Mouse (Mus musculus) intestine, embryonic 14.5 days (tissue): ENCODE data around the gene Pgs1. TPM values are rescaled to one million over a fixed set of nuclear protein-coding genes. Genes with fewer than 3 reads are reported as not detected.

ENCODE experiments used
- ATAC-seq: fragments of 200-750 bp; cut with Nextera tagmentation; replicated peaks from 2 replicates; pipeline ENCODE4 v1.8.0; 2017; ENCODE audit warnings: low read depth, moderate number of reproducible peaks, moderate TSS enrichment, moderate library complexity; ENCODE audit not compliant: low FRiP score, low TSS enrichment
- DNase-seq: peaks from one replicate; pipeline ENCODE4 v3.0.0-alpha.2; 2018; ENCODE audit warnings: low spot score
- H3K27ac ChIP-seq: fragments of 300-500 bp; sonication (generic); 2 replicates; pipeline ENCODE4 v1.5.1; 2014; ENCODE audit warnings: low read depth, mild to moderate bottlenecking, control low read depth
- H3K27me3 ChIP-seq: fragments of 300-500 bp; sonication (generic); replicated peaks from 2 replicates; pipeline ENCODE4 v1.6.1; 2014; ENCODE audit warnings: low read length, control low read depth; ENCODE audit not compliant: control insufficient read depth, insufficient read depth
- H3K36me3 ChIP-seq: fragments of 300-500 bp; sonication (generic); 2 replicates; pipeline ENCODE4 v1.6.1; 2014; ENCODE audit warnings: low read length, control low read depth; ENCODE audit not compliant: control insufficient read depth, insufficient read depth
- H3K4me1 ChIP-seq: fragments of 300-500 bp; sonication (generic); replicated peaks from 2 replicates; pipeline ENCODE4 v1.6.1; 2014; ENCODE audit warnings: low read length, control low read depth, mixed read lengths; ENCODE audit not compliant: control insufficient read depth, insufficient read depth
- H3K4me2 ChIP-seq: fragments of 300-500 bp; sonication (generic); 2 replicates; pipeline ENCODE4 v1.6.1; 2014; ENCODE audit warnings: low read length
- H3K4me3 ChIP-seq: fragments of 300-500 bp; sonication (generic); 2 replicates; pipeline ENCODE4 v1.5.1; 2014; ENCODE audit warnings: low read depth, low read length, control low read depth, mixed read lengths
- H3K9ac ChIP-seq: fragments of 300-500 bp; sonication (generic); 2 replicates; pipeline ENCODE4 v1.6.1; 2014; ENCODE audit warnings: mild to moderate bottlenecking, low read length
- H3K9me3 ChIP-seq: fragments of 300-500 bp; sonication (generic); 2 replicates; pipeline ENCODE4 v1.6.1; 2016; ENCODE audit warnings: low read length, control low read depth; ENCODE audit not compliant: control insufficient read depth
- WGBS: fragments of 180-500 bp; shearing (Covaris S2); extraction: QIAGEN DNeasy Blood & Tissue Kit; methylation state at CpG from one replicate; pipeline ENCODE4 v1.1.7; 2014; 5-methylcytosine and 5-hydroxymethylcytosine counted together
- polyA plus RNA-seq: library from polyadenylated mRNA; unstranded; fragments of >200 nt; fragmentation: Nextera tagmentation; extraction: Ambion mirVana; gene quantifications from 2 replicates; pipeline ENCODE4 v1.2.1, GENCODE M21; 2014

Gene Pgs1
- polyA plus RNA-seq, 1 experiment from 2014 or later = 31.6 TPM

- Histone ChIP-seq H3K4me2 (no peak overlapping the region), H3K27me3 (no peaks in the 10 kb centered on the region), H3K36me3 (no peaks in the 10 kb centered on the region), H3K4me3 (no peak overlapping the region), H3K4me1 (no peaks in the 10 kb centered on the region), H3K9me3 (no peaks in the 10 kb centered on the region), H3K9ac (no peak overlapping the region), H3K27ac (no peak overlapping the region)
- no peak for ATAC-seq
- WGBS = 82% methylated on average over 16 of the region's 16 CpGs
- DNase-seq = no peak
Measured at GRCm38 (mm10) chr11:118050174-118050573, 64.1 kb downstream of the Pgs1 start.

GRCm38 (mm10) chr11:118058367-118058766, 72.3 kb downstream of the Pgs1 start:
- H3K4me1 ChIP-seq = no peaks in the 10 kb centered on the region
- no peaks in the 10 kb centered on the region for H3K36me3 ChIP-seq
- no peak overlapping the region for H3K4me2 ChIP-seq
- H3K27ac ChIP-seq = no peak overlapping the region
- no peak for DNase-seq
- no peaks in the 10 kb centered on the region for H3K9me3 ChIP-seq
- H3K27me3 ChIP-seq = no peaks in the 10 kb centered on the region
- ATAC-seq = no peak
- H3K4me3 ChIP-seq = no peak overlapping the region
- H3K9ac ChIP-seq = no peak overlapping the region
- WGBS = 74% methylated on average over 12 of the region's 12 CpGs

- Histone ChIP-seq H3K4me1 (no peaks in the 10 kb centered on the region), H3K36me3 (no peaks in the 10 kb centered on the region), H3K27ac (no peak overlapping the region), H3K4me3 (no peak overlapping the region), H3K27me3 (no peaks in the 10 kb centered on the region), H3K4me2 (no peak overlapping the region), H3K9ac (no peak overlapping the region), H3K9me3 (no peaks in the 10 kb centered on the region)
- DNase-seq (no peak), ATAC-seq (no peak)
- WGBS = 62% methylated on average over 10 of the region's 10 CpGs
Measured at GRCm38 (mm10) chr11:118058872-118059271, 72.8 kb downstream of the Pgs1 start.

GRCm38 (mm10) chr11:118060038-118060437, 73.9 kb downstream of the Pgs1 start:
- Histone ChIP-seq H3K4me1 (no peaks in the 10 kb centered on the region), H3K9ac (no peak overlapping the region), H3K27me3 (no peaks in the 10 kb centered on the region), H3K36me3 (no peaks in the 10 kb centered on the region), H3K27ac (no peak overlapping the region), H3K4me2 (no peak overlapping the region), H3K9me3 (no peaks in the 10 kb centered on the region), H3K4me3 (no peak overlapping the region)
- no peak for DNase-seq
- 71% methylated on average over 14 of the region's 14 CpGs for WGBS
- ATAC-seq = no peak

- DNase-seq = no peak
- H3K4me3 ChIP-seq = no peak overlapping the region
- no peak for ATAC-seq
- 85% methylated on average over 8 of the region's 8 CpGs for WGBS
- no peaks in the 10 kb centered on the region for H3K9me3 ChIP-seq
- no peak overlapping the region for H3K9ac ChIP-seq
- no peak overlapping the region for H3K27ac ChIP-seq
- no peaks in the 10 kb centered on the region for H3K27me3 ChIP-seq
- H3K4me1 ChIP-seq = peaks cover 25% of the 10 kb centered on the region
- no peaks in the 10 kb centered on the region for H3K36me3 ChIP-seq
- no peak overlapping the region for H3K4me2 ChIP-seq
Measured at GRCm38 (mm10) chr11:118067588-118067987, 81.5 kb downstream of the Pgs1 start.

GRCm38 (mm10) chr11:118068812-118069332, 82.8 kb downstream of the Pgs1 start:
- 55% methylated on average over 16 of the region's 16 CpGs for WGBS
- Histone ChIP-seq H3K4me2 (no peak overlapping the region), H3K27me3 (no peaks in the 10 kb centered on the region), H3K36me3 (no peaks in the 10 kb centered on the region), H3K27ac (no peak overlapping the region), H3K9ac (no peak overlapping the region), H3K4me1 (peaks cover 29% of the 10 kb centered on the region), H3K4me3 (no peak overlapping the region), H3K9me3 (no peaks in the 10 kb centered on the region)
- ATAC-seq = no peak
- no peak for DNase-seq

- Histone ChIP-seq H3K4me1 (peaks cover 40% of the 10 kb centered on the region), H3K27me3 (no peaks in the 10 kb centered on the region), H3K36me3 (no peaks in the 10 kb centered on the region), H3K9ac (0 out of 2 replicates have a peak overlapping the region, but pooled peaks have one; percentile 16), H3K4me3 (no peak overlapping the region), H3K4me2 (no peak overlapping the region), H3K9me3 (no peaks in the 10 kb centered on the region), H3K27ac (peak overlapping the region; percentile 81)
- 34% methylated on average over 11 of the region's 11 CpGs for WGBS
- ATAC-seq = no peak
- peak; percentile 61 for DNase-seq
Measured at GRCm38 (mm10) chr11:118071227-118071912, 85.3 kb downstream of the Pgs1 start.
